Mouse (Mus musculus) adipose tissue, adult 10 weeks (tissue): Measurements from ENCODE around the gene Zbtb1. TPM values are rescaled to one million over a fixed set of nuclear protein-coding genes. Genes with fewer than 3 reads are reported as not detected.

Experiments used
- polyA plus RNA-seq: library from polyadenylated mRNA; stranded (reverse); fragments of 350-450 nt; fragmentation: Illumina TruSeq; extraction: RNeasy Lipid Tissue Mini Kit (QIAGEN cat#74804); gene quantifications from one replicate; pipeline ENCODE4 v1.2.3, GENCODE M21; 2014; ENCODE audit warnings: low read depth, low replicate concordance

Gene Zbtb1
- 5.6 TPM for polyA plus RNA-seq

DNA sequence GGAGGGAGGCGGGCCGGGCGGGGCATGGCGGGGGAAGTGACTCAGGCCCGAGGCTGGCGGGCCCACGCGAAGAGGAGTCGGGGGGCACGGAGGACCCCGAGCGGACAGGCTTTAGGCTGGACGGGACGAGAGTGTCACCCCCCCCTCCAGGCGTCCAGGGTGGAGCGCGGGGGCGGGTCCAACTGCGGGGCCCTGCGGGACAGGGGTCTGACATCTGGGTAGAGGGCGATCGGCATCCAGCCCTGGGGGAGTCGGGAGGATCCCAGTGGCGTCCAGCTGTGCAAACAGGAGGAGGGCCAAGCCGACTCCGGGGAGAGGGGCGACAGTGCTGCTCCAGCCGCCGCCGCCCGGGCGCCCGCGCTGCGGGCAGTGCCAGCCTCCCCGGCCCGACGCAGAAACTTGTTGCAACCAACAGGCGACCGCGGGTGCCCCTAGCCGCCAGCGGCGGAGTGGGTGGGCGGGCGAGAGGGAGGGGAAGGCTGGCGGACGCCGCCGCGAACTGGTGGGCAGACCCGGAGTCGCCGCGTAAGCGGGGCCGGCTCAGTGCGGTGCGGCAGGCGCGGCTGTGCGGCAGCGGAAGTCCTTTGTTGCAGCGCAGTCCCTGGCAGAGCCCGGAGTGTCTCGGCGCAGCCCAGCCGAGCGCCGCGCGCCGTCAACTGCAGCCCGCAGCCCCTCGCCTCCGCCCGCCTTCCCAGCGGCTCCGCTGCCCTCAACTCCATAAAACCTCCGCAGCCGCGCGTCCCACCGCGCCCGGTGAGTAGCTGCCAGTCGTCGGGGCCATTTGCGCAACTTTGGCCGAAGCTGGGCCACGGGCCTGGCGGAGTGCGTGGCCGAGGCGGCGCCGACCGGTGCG lies at the start of gene Zbtb1:
Gene Zbtb1, plus strand, starts transcription at position 289 of the 853 bp plus-strand sequence.

DNA sequence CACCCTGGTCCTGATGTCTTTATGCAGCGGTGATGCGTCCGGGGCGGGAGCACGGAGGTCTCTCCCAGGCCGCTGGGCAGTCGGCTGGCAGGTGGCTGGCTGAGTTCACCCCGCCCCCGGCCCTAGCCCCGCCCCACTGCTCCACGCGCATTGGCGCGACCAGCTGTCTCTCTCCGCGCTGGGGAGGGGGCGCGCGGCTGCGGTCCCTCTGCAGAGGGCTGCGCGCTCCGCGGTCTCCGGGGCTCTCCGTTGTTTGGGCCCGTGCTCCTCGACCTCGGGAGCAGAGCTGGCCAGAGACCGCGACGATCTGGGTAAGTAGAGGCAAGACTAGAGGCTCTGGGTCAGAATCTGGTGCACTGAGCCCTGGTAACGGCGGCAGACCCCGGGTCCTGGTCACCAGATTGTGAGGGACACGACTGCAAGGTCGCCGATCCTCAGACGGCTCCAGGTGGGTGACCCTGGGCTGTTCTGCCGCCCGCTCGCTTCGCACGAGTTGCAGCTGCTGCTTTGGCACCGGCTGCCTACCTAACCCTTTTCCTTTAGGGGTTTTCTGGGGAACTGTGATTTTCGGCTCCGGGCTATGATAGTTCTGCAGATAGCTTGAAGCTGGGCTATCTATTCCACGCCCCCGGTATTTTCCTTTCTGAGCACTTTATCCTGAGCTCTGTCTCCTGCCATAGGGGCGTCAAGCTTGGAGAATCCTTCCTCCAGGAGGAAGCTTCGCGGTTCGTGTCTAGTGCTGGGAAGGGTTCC lies 45.2 kb upstream of the Zbtb1 start, which contains the start of gene Akap5:
Gene Akap5, plus strand, starts transcription at position 213 of the 753 bp plus-strand sequence.

DNA sequence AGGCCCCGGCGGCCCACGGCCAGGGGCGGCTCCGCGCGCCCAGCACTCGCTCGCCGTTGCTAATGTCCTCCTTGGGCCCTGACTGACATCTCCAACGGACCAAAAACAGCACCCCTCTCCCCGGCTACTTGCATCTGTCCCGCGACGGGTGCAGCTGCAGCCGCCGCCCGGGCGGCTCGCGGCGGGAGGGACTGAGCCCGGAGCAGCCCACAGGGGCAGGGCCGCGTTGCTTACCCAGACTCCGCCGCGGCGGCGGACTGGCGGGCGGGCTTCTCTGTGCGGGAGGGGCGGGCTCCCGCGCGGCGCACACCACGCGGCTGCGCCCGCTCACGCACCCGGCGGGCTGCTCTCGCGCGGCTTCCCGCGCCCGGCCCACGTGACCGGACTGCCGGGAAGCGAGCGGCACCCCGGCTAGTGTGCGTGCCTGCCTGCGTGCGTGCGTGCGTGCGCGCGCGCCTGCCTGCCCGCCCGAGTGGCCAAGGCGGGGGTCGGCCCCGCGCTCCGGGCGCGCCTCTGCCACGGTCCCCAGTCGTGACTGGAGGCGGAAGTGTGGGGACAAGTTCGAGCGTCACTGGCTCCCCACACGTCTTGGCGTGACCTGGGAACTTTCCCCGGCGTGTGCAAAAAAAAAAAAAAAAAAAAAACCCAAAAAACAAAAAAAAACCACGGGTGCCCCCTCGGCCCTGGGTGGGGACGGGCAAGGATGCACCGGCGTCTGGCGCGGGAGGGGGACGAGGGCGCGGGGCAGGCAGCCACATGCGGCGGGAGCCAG lies 674 bp upstream of the Zbtb1 start, which contains the start of gene Zbtb25:
Gene Zbtb25, minus strand, starts transcription at position 397 of the 772 bp plus-strand sequence.

DNA sequence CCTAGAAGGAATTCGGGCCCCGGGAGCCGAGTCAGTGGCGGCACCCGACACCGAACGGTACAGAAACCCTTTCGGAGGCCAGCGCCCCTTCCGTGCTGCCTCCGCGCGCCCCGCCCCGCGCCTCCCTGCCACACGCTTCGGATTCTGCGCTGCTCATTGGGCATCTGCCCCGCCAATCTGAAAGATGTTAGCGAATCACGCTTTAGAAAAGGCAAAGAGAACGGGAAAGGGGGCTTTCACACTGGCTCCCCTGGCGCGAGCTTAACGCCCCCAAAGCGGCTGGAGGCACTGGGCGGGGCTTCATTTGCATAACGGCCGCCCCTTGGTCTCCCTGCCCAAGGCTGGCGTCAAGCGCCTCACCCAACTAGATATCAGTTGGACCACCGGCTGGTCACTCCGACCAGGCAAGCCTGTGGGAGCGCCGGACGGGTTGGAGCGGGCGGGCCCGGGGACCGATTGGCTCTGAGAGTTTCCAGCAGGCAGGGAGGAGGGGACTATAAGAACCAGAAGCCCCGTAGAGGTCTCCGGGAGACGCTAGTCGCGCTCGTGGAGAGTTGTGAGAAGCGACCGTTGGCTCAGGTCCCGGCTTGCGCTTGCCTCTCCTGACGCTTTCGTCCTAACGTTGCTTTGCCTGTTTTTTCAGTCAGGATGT lies 33.9 kb downstream of the Zbtb1 start, which contains the start of gene Hspa2:
Gene Hspa2, plus strand, starts transcription at position 291 of the 652 bp plus-strand sequence.

DNA sequence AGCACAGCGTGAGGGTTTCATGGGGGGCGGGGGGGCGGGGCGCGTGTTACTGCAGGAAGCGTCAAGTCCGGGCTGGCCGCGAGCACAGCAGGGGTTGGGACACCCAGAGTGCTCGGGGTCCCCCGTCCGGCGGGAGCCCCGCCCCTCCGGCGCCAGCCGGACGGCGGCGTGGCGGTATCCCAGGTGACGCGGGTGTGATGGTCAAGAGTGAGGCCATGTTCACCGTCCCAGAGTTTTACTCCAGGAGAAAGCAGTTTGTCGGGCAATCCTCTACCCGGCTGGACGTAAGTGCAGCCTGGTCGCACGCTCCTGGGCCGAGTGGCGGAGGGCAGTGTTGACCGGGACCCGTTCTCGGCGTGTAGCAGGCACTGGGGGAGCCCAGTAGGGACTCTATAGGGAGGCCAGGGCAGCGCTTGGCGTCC lies 47.4 kb downstream of the Zbtb1 start, which contains the start of gene Ppp1r36:
Gene Ppp1r36, plus strand, starts transcription at position 106 of the 422 bp plus-strand sequence.

Other genes starting within 250 kb of the Zbtb1 start
- 2.4 TPM for gene Esr2, start 193.0 kb upstream of the Zbtb1 start, polyA plus RNA-seq
- gene Tex21, start 123.5 kb upstream of the Zbtb1 start, polyA plus RNA-seq = 2.6 TPM
- 22.0 TPM for gene Mthfd1, start 115.0 kb upstream of the Zbtb1 start, polyA plus RNA-seq
- gene Akap5, start 45.4 kb upstream of the Zbtb1 start, polyA plus RNA-seq = 0.29 TPM
- 8.8 TPM for gene Zbtb25, start 664 bp upstream of the Zbtb1 start, polyA plus RNA-seq
- gene Hspa2, start 33.9 kb downstream of the Zbtb1 start, polyA plus RNA-seq = 33.5 TPM
- gene Ppp1r36, start 47.3 kb downstream of the Zbtb1 start, polyA plus RNA-seq = 22.2 TPM
- gene Plekhg3, start 160.6 kb downstream of the Zbtb1 start, polyA plus RNA-seq = 25.9 TPM